Mouse (Mus musculus) frontal cortex, postnatal 14 days (tissue): Measurements from ENCODE around the gene Cox10.

ENCODE experiments used
- DNase-seq, 2 experiments: peaks; one replicate each; pipeline ENCODE4 v3.0.0; 2022; ENCODE audit warnings: low spot score in 2 of 2

Gene Cox10

GRCm38 (mm10) chr11:63914388-63914787, 164.9 kb downstream of the Cox10 start:
- peak; percentile 39 to 54 for DNase-seq

GRCm38 (mm10) chr11:63913936-63914335, 165.3 kb downstream of the Cox10 start:
- DNase-seq = no peak
